Mouse (Mus musculus) bone marrow macrophage, adult 2 months (primary cell): Measurements from ENCODE around the gene Cmtm1.

Source experiments
- CTCF ChIP-seq: IDR thresholded peaks from 2 replicates; pipeline ENCODE4 v1.5.1; 2012; ENCODE audit warnings: low read depth, mild to moderate bottlenecking, low read length, moderate library complexity
- POLR2A ChIP-seq: IDR thresholded peaks from 2 replicates; pipeline ENCODE4 v1.6.1; 2012; ENCODE audit warnings: mild to moderate bottlenecking, low read depth, low read length, borderline replicate concordance

- TF ChIP-seq CTCF: no peak
- TF ChIP-seq POLR2A: no peak
Observed at GRCm38 (mm10) chr8:104268937-104269440, 41.0 kb downstream of the Cmtm1 start.
